Mouse (Mus musculus) E14TG2a.4 (cell line): Measurements from ENCODE around the gene Glis3.

ENCODE experiments used
- CTCF ChIP-seq: conservative IDR thresholded peaks from 2 replicates; pipeline ENCODE4 v1.5.1; 2014; ENCODE audit warnings: low read length
- NANOG ChIP-seq: IDR thresholded peaks from 2 replicates; pipeline ENCODE4 v1.6.1; 2014; ENCODE audit warnings: borderline replicate concordance, low read length, mixed read lengths
- POU5F1 ChIP-seq: IDR thresholded peaks from 2 replicates; pipeline ENCODE4 v1.6.1; 2014; ENCODE audit warnings: low read length, borderline replicate concordance

DNA sequence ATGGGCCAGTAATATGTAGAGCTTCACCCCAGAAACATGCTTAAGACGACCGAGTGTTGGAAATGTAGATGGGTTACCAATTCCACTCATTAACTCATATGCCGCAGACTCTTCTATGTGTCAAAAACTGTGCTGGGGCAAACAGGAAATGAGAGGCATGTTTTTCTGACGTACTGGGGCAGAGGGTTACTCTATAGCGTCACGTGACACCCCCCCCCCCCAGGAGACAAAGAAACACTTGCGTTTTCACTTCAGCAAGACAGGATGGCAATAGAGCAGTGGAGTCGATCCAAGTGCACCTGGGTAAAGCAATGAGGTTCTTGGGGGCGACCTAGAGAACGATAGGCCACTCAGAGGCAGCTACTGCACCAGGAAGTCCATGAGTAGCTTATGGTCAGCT lies 67.6 kb downstream of the Glis3 start:
- TF ChIP-seq CTCF (no peak), NANOG (no peak), POU5F1 (no peak)
